Mouse (Mus musculus) spleen, embryonic (tissue): ENCODE results near the gene Tbc1d19.

ENCODE experiments used
- CTCF ChIA-PET: fragments of 350-600 bp; sonication (Branson Sonifier 250); formaldehyde crosslinking; loops from one replicate; lab custom pipeline; 2022; lab: Charles Lee

Gene Tbc1d19

DNA sequence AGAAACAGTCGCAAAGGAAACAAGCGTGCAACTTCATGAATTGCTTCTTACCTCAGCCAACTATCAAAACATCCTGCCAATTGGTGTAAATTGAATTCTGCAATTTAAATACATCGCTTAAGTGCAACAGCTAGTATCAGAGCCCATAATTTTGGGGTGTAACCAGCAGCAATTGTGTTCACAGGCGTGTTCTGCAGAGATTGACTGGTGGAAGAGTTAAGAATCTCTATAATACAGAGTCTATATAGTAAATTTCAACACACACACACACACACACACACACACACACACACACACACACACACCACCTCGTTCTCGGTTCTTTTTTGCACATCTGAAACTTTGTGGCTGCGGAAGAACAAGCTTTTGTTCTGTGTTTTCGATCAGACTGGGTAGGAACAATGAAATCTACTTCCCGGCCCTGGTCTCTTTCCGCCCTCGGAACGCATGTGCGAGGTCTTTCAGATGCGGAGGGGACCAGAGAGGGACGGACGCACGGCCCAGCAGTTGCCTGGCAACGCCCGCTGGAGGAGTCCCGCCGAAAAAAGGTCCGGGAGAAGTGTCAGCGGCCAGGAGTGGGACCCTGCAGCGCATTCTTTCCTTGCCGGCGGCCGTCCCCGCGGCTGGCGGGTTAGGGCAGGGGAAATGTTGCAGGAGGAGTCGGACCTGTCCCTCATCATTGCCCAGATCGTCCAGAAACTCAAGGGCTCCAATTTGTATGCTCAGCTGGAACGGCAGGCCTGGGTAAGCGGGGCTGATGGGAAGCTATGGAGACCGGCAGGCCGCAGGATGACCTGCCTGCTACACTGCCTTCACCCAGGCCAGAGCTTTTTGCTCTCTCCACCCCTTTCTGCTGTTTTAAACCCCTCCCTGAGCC lies at the start of gene Tbc1d19:
TSS of gene Tbc1d19 (plus strand) at position 492 of the 877 bp plus-strand sequence.
- CTCF ChIA-PET = interaction anchor here (0.6 kb wide), 1 partner anchor 204 kb away, joined by 4 read pairs; no protein-coding TSS in a partner anchor

DNA sequence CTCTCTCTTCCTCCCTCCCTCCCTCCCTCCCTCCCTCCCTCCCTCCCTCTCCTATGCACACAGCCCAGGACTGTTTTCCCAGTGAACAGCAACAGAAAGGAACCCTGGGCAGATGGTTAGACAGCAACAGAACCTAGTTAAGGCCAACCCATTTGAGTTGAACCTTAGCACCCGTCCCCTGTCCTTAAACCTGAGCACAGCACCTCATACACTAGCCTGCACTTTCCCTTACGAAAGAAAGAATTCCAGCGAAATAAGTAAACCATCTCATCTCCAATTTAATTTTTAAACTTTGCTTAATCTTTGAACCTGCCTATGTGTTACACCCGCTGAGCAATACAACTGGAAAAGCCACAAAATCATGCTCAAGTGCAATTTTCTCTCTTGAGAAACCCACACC lies 49.5 kb upstream of the Tbc1d19 start:
- CTCF ChIA-PET = no interaction called here

DNA sequence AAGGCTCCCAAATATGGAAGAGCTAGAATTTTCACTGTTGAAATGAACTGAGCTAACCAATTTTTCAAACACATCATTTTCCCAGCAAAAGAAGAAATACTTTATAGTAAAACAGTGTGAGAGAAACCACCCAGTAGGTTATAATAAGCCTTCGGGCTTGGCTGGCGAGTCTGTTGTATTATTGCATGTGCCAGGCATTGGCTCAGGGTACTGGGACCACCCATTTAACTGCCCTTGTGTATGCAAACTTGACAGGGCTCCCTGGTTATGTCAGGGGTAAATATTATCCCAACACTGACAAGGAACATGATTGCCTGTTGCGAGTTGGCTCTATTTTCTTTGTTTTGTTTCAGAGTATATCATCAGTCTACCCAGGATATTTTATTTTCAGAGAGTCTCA lies 48.5 kb upstream of the Tbc1d19 start:
- CTCF ChIA-PET = no interaction called here

- CTCF ChIA-PET = no interaction called here
These were observed 48.1 kb upstream of the Tbc1d19 start for GRCm38 (mm10) chr5:53761346-53761745.

- CTCF ChIA-PET = no interaction called here
These were observed 24.4 kb upstream of the Tbc1d19 start for GRCm38 (mm10) chr5:53784818-53785520.

- CTCF ChIA-PET = no interaction called here
These were observed 8.0 kb upstream of the Tbc1d19 start for GRCm38 (mm10) chr5:53801379-53801778.

DNA sequence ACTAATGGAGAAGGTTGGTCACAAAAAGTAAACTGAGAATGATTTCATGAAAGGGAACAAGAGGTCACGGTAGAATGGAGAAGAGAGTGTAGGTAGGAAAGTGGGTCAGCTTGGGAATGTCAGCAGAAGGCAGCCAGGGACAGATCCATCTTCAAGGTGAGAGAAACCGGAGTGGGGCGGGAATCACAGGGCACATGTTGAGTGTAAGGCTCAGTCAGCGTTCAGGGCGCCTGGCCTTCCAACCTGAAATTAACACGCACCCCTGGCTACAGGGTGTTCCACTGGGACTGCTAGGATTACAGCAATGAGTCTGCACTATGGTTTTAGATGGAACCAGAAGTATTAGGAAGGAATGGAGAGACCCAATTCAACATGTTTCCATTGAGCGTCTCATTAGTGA lies 10.3 kb downstream of the Tbc1d19 start:
- CTCF ChIA-PET = no interaction called here

DNA sequence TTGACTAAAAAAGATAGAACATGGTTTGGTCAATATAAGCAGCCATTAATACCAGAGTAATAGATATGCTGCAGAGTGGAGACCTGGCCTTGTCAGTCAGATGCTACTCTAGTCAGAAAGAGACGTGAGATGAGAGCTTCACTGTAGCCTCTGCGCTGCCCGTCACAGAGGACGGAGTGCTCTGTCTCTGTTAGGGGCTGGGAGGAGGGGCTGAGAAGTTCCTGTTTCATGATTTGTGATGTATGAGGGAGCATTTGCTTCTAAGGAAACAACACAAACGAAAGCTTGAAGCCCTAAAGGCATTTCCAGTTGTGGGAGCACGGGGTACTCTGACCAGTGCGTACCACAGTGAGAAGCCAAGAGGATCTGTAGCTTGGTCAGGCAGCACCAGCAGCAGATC lies 16.5 kb downstream of the Tbc1d19 start:
- CTCF ChIA-PET = no interaction called here

- CTCF ChIA-PET = no interaction called here
These were observed 25.1 kb downstream of the Tbc1d19 start for GRCm38 (mm10) chr5:53834489-53834888.

DNA sequence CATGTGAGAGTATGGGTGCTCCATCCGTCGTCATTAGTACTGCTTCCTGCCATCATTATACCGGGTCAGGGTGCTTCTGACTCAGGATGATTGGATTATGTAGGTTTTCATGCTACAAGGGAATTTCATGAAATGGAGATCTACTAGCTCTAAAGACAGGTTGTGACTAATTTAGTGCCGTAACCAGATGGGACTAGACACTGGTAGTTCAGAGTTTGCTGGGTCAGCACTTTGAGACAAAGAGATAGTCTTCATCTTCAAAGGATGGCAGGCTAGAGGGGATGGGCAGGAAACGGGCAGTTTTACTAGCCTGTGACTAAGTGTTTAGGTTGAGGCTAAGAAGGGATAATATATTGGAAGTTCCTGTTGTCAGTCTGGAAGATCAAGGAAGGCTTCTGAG lies 31.9 kb downstream of the Tbc1d19 start:
- CTCF ChIA-PET = no interaction called here

DNA sequence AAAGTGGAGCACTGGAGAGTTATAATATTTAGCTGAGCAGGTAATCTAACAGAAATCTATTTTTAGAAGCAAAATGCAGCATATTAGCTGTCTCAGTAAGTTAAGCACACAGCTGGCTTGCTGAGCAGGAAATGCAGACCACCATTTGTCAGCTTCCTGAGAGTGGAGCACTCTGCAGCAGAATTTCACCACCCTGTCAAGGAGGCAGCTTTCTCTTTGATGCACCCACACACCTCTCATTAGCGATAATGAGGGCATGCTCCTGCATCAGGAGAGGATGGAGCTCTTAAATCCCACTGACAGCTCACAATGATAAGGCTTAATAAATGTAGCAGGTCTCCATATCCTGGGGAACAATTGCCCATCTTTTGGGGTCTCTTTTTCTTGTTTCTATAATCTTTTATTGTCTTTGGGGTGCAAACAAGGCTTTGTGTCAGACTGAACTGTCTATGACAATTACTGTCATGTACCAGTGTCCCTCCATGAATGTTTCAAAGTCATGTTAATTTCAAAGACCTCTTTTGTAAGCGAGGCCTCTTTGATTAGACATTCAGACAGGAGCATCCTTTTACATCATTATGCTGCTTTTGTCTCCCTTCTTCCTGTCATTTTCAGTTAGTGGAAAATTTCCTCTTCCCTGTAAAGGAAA lies 39.0 kb downstream of the Tbc1d19 start:
- CTCF ChIA-PET = no interaction called here

DNA sequence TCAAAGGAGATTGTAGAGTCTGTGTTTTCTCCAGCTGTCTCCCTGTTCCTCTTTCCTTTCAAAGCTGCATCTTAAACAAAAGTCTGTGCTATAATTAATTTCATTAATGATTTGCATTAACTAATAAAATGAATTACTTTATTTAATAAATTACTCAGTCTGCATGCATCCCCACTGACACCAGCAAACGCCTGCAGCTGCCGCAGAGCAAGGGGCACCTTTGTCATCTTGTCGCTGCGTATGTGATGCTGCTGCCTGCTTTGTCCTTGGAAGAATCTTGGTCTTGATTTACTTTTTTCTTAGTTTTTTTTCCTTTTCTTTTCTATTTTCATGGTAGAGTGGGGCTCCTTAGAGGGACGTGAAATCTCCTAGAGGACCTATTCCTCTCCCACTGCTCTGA lies 43.2 kb downstream of the Tbc1d19 start:
- CTCF ChIA-PET = no interaction called here

DNA sequence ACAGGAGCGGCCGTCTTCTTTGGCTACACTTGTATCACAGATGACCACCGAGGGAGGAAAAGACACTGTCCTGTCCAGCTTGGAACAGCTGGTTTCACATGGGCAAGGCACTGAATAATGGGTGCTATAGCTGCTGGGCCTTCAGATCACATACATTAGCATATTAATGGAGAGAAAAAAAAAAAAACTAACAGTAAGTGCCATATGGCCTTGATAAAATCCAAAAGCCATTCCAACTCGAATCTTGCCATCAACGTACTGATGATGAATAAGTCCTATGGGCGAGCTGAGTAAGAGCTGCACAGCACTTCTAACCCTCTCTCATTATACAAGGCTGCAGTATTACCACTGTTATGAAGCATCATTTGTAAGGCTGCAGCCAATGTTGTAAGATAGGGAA lies 45.2 kb downstream of the Tbc1d19 start:
- CTCF ChIA-PET = no interaction called here

DNA sequence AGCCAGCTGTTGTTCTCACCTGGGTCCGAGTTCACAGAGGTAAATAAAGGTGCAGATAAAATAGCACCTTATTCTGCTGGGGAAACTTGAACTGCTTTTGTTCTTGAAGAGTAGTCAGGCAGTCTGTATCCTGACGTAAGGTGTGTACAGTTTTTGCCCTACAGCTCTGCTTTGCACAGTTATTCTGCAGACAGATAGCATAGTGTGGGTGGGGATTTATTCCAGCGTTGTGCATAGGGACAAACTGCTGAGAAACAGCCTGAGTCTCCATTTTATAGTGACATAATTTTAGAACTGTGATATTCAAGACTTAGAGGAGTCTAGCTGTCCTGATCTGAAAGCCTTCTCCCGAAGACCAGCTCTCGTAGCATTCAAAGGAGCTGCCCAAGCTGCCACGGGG lies 46.6 kb downstream of the Tbc1d19 start:
- CTCF ChIA-PET = no interaction called here

DNA sequence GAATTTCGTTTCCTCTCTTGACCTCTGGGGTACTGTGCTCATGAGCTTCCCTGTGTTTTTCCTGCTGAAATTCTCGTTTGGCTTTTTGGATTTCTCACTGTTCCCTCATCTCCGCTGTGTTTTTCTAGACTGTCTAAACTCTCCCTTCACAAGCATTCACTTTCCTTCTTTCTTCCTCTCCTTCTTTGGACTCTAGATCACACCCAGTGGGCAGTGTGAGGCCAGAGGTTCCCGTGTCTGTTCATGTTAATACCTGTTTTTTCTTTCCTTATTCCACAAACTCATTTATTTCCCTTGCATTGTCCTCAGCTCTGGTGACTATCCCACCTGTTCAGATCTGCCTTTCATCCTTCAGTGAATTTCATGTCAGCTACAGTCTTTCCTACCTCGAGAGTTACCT lies 55.7 kb downstream of the Tbc1d19 start:
- CTCF ChIA-PET = no interaction called here

DNA sequence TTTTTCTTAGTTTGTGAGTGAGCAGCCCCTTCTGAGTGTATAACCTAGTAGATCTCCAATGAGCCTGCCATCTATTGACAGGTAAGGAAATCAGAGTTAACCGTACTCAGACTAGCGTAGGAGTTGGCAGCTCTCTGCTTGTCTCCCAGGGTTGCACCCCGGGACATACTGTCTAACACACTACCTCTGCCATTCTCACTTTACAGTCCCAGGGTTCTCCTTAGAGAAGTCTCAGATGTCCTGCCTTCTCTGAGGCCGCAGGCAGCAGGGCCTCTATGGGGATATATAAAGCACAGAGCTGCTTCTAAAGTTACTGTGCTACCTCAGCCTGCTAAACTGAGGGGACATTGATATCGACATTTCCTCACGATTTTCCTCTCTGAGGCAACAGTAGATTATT lies 56.6 kb downstream of the Tbc1d19 start:
- CTCF ChIA-PET = no interaction called here

DNA sequence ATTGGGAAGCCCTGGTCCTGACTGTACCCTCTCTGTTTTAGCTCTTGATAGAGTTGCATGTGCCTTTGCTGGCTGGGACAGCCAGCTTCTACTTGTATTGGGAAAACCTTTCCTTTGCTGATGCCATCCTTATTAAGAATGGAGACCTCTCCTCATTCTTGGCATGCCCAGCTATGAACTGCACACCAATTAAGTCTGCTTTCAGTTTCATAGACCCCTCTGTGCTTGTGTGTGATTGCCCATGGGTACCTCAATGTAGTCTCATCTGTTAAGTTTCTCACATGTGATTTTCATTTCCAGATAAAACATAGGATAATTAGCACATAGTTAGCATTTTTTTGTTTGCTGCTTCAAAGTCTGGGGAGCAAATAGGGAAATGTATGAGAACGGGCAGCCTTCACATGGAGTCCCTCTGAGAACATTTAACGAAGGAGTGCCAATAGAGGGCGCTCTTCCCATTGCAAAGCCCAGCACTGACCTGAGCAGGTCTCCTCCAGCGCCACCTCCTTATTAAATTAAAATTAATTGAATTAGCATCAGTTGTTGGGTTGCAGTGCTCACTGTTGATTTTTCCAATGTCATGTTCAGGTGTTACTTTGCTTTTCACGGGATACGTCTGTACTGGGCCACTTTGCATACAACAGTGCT lies 62.4 kb downstream of the Tbc1d19 start:
- CTCF ChIA-PET = interaction anchor here (0.6 to 1.0 kb wide), 2 partner anchors 238 to 643 kb away, joined by 3 to 4 read pairs; no protein-coding TSS in a partner anchor

- CTCF ChIA-PET = interaction anchor here (0.5 kb wide), 1 partner anchor 120 kb away, joined by 5 read pairs; no protein-coding TSS in a partner anchor
These were observed 65.6 kb downstream of the Tbc1d19 start for GRCm38 (mm10) chr5:53874966-53875365.

GRCm38 (mm10) chr5:53880724-53881123 lies 71.3 kb downstream of the Tbc1d19 start:
- CTCF ChIA-PET = no interaction called here

DNA sequence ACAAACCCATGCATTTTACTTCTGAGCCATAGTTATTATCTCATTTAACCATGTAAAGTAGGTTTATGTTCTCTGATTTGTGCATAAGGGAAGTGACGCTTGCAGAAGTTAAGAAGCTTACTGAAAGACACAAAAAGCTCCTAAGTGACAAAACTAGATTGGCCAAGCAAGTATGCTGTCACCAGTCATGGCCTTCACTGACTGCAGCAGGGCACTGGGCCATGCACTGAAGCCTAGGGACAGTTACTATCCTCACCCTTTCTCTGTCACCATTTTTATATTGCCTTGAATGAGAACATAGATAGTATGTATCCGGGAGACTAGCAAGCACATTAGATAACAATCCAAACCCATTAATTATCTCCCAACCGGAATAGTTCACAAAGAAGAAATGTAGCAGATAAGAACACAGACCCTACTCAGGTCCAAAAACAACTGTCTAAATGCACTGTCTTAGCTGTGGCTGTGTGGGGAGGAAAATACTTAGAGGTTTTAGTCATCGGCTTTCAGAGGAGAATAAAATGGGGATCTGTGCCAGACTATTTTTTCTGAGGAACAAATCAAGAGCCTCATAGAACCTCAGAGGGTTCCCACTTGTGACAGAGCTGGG lies 72.1 kb downstream of the Tbc1d19 start:
- CTCF ChIA-PET = no interaction called here

DNA sequence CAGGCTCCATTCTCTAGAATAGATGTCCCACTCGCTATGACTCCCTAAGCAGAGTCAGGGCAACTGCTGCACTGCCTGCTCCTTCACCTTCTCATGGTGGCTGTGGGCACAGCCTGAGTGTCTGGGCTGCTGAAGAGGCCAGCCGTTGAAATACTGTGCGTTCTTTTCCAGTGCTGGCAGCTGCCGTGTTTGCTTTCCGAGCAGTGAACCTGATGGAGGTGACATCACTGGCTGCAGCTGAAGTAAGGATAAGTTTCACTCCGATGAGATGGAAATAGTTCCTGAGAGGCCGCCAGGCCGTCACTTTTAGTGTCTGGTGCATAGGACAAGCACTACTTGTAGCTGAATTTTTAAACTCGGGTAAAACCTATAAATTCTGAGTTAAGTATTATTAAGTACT lies 92.0 kb downstream of the Tbc1d19 start:
- CTCF ChIA-PET = no interaction called here
